Mouse (Mus musculus): ENCODE measurements at regions not wholly inside any gene's neighbourhood (a gene's known extent, or its start where the extent isn't known, plus 50 kb on each side); places are given as distances from the start of the nearest gene placed in this dataset.

- no peak for DNase-seq
Measured at GRCm38 (mm10) chr8:113190537-113190936, 444.9 kb upstream of the Mon1b start.

GRCm38 (mm10) chr8:113191537-113191936, 443.9 kb upstream of the Mon1b start:
- DNase-seq = no peak
